Mouse (Mus musculus): ENCODE results near the gene Dus4l.
"Not testable (repeated sequence)": the region's sequence is repeated elsewhere in the genome, so short reads cannot be mapped to it uniquely, and the experiment has no call there.

Dus4l gene

GRCm38 (mm10) chr12:31654197-31654964 is at the start of gene Dus4l, which contains the start of gene Cog5:
TSS of gene Dus4l (minus strand) at chr12:31654826.
TSS of gene Cog5 (plus strand) at chr12:31654869.
- DNase-seq (ENCODE audit: low read depth) = peak; percentile 95

- no peak for DNase-seq (ENCODE audit: low read depth)
Observed at GRCm38 (mm10) chr12:31703904-31704303, 49.3 kb upstream of the Dus4l start.

- DNase-seq (ENCODE audit: low read depth) = no peak
Observed at GRCm38 (mm10) chr12:31701411-31701810, 46.8 kb upstream of the Dus4l start.

GRCm38 (mm10) chr12:31700623-31701347 is 46.2 kb upstream of the Dus4l start:
- no peak for DNase-seq (ENCODE audit: low read depth)

GRCm38 (mm10) chr12:31693278-31693677 is 38.7 kb upstream of the Dus4l start:
- DNase-seq (ENCODE audit: low read depth) = no peak

- DNase-seq (ENCODE audit: low read depth) = peak; percentile 71
Observed at GRCm38 (mm10) chr12:31686679-31687078, 32.1 kb upstream of the Dus4l start.

GRCm38 (mm10) chr12:31667187-31667586 is 12.6 kb upstream of the Dus4l start:
- no peak for DNase-seq (ENCODE audit: low read depth)

- no peak for DNase-seq (ENCODE audit: low read depth)
Observed at GRCm38 (mm10) chr12:31665999-31666398, 11.4 kb upstream of the Dus4l start.

GRCm38 (mm10) chr12:31656841-31657240 is 2.2 kb upstream of the Dus4l start:
- DNase-seq (ENCODE audit: low read depth) = no peak

- DNase-seq (ENCODE audit: low read depth) = no peak
Observed at GRCm38 (mm10) chr12:31654965-31655477, 395 bp upstream of the Dus4l start.

GRCm38 (mm10) chr12:31653611-31654010 is 1.0 kb downstream of the Dus4l start:
- peak; percentile 46 for DNase-seq (ENCODE audit: low read depth)

GRCm38 (mm10) chr12:31635240-31635607 is 19.4 kb downstream of the Dus4l start:
- DNase-seq (ENCODE audit: low read depth) = no peak

GRCm38 (mm10) chr12:31634343-31635239 is 20.0 kb downstream of the Dus4l start, which contains the start of gene Bcap29:
TSS of gene Bcap29 (minus strand) at chr12:31634658.
- DNase-seq (ENCODE audit: low read depth) = peak; percentile 90

- DNase-seq (ENCODE audit: low read depth) = peak; percentile 53
Observed at GRCm38 (mm10) chr12:31633970-31634342, 20.7 kb downstream of the Dus4l start.

- not testable (repeated sequence) for DNase-seq (ENCODE audit: low read depth)
Observed at GRCm38 (mm10) chr12:31628396-31628795, 26.2 kb downstream of the Dus4l start.

GRCm38 (mm10) chr12:31625016-31625415 is 29.6 kb downstream of the Dus4l start:
- DNase-seq (ENCODE audit: low read depth) = no peak

GRCm38 (mm10) chr12:31620106-31620505 is 34.5 kb downstream of the Dus4l start:
- no peak for DNase-seq (ENCODE audit: low read depth)

- no peak for DNase-seq (ENCODE audit: low read depth)
Observed at GRCm38 (mm10) chr12:31613353-31613752, 41.3 kb downstream of the Dus4l start.

GRCm38 (mm10) chr12:31608138-31608537 is 46.5 kb downstream of the Dus4l start:
- no peak for DNase-seq (ENCODE audit: low read depth)

- DNase-seq (ENCODE audit: low read depth) = peak; percentile 50
Observed at GRCm38 (mm10) chr12:31604894-31605293, 49.7 kb downstream of the Dus4l start.

- DNase-seq (ENCODE audit: low read depth) = no peak
Observed at GRCm38 (mm10) chr12:31603586-31603985, 51.0 kb downstream of the Dus4l start.

GRCm38 (mm10) chr12:31594296-31594695 is 60.3 kb downstream of the Dus4l start:
- no peak for DNase-seq (ENCODE audit: low read depth)

Data from NIH3T3 (cell line).